Mouse (Mus musculus): ENCODE measurements around the gene Anxa3.

DNA sequence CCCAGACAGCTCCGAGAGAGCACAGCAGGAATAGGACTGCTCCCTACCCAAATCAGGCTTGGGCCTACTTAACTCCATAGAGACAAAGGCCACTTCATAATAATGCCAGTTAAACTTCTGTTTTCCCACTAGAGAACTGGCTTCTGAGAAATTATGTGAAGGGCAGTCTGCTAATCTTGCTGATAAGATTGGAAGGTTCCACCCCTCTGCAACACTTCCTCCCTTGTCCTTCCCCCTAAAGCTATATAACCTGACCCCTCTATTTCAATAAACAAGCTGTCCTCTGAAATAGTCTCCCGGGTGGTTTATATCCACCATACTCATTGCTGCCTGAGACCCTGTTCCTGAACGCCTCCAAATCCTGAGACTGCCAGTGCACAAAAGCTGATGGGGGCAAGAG, 56.1 kb downstream of the Anxa3 start:
- TF ChIP-seq CTCF (IDR thresholded peaks at IDR 0.05; ENCODE audit: borderline replicate concordance, control insufficient read depth, extremely low read depth, insufficient read depth, low read length, poor library complexity), result no peak
- no peak for TF ChIP-seq POLR2A (IDR thresholded peaks at IDR 0.05; ENCODE audit: control insufficient read depth, extremely low read depth, insufficient read depth, low read length, poor library complexity)
